Mouse (Mus musculus) ES-E14 (cell line): ENCODE measurements around the gene Gpam.

ENCODE experiments used
- CHD2 ChIP-seq: IDR thresholded peaks from 2 replicates; pipeline ENCODE4 v1.6.1; 2014; ENCODE audit warnings: mild to moderate bottlenecking, low read depth, low read length, inconsistent platforms
- HCFC1 ChIP-seq: IDR thresholded peaks from 2 replicates; pipeline ENCODE4 v1.6.1; 2012; ENCODE audit warnings: low read length, inconsistent platforms, borderline replicate concordance; ENCODE audit not compliant: insufficient read depth
- ZC3H11A ChIP-seq: IDR thresholded peaks from 2 replicates; pipeline ENCODE4 v1.6.1; 2012; ENCODE audit warnings: low read depth, mild to moderate bottlenecking, inconsistent platforms, low read length, borderline replicate concordance
- ZNF384 ChIP-seq: IDR thresholded peaks from 2 replicates; pipeline ENCODE4 v1.6.1; 2012; ENCODE audit warnings: low read depth, low read length, inconsistent platforms

DNA sequence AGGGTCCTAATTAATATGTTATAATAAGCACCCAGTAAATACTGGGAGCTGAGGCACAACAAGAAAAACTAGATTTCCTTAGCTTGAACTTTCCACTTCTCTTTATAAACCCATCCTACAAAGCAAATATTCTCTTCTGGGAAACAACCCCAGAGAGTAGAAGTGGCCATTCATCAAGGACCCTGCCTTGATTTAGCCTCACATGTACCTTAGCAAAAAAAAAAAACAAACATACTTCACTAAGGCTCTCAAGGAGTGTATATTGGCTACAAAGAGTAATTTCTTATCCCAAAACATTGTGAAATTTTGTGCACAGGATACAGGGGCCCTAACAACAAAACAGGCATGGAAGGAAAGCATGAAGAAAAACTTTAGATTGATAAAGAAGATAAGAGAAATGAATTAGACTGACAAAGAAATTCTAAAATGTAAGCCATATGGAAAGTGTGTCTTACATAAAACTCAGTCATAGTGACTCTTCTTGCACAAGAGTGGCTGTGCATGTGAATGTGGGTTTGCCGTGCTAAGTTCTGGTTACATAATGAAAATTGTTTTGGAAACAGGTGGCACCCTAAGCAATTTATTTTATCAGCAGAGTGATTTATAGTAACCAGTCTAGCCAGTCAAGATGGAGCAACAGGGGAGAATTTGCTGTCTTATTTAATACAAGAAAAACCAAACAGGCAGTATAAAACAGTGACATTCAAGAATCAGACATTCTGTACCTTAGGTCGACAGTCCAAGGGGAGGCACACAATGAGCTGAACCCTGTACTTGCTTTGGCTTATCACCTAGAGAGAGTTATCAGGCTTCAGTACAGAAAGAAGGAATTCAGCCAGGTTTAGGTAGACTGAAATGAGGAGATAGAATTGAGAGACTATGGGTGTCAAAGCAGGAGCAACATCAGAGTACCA, 26.6 kb downstream of the Gpam start:
- TF ChIP-seq ZNF384 (no peak), CHD2 (no peak), HCFC1 (no peak), ZC3H11A (no peak)
